Mouse (Mus musculus) spleen, adult 2 months (tissue): Measurements from ENCODE around the gene Gatad2a. TPM values are rescaled to one million over a fixed set of nuclear protein-coding genes. Genes with fewer than 3 reads are reported as not detected.

Source experiments
- DNase-seq, 2 experiments: peaks; one replicate each; pipeline versions ENCODE4 v3.0.0 to v3.0.0-alpha.2; 2012 to 2021; ENCODE audit warnings: low spot score in 2 of 2, low read depth in 1 of 2
- H3K27ac ChIP-seq: fragments of 200-500 bp; 2 replicates; pipeline ENCODE4 v1.5.1; 2012; ENCODE audit warnings: low read length, inconsistent platforms; ENCODE audit not compliant: insufficient read depth
- H3K27me3 ChIP-seq: fragments of 200-500 bp; 2 replicates; pipeline ENCODE4 v1.6.1; 2012; ENCODE audit warnings: mild to moderate bottlenecking, moderate library complexity, low read length, inconsistent platforms; ENCODE audit not compliant: control insufficient read depth, insufficient read depth
- H3K36me3 ChIP-seq: fragments of 200-500 bp; 2 replicates; pipeline ENCODE4 v1.6.1; 2012; ENCODE audit warnings: mild to moderate bottlenecking, low read length, inconsistent platforms; ENCODE audit not compliant: control insufficient read depth, insufficient read depth
- H3K4me1 ChIP-seq: fragments of 200-500 bp; 2 replicates; pipeline ENCODE4 v1.6.1; 2011; ENCODE audit warnings: inconsistent platforms; ENCODE audit not compliant: control insufficient read depth, insufficient read depth, insufficient read length
- H3K4me3 ChIP-seq: fragments of 200-500 bp; 2 replicates; pipeline ENCODE4 v1.5.1; 2011; ENCODE audit warnings: mild to moderate bottlenecking, inconsistent platforms; ENCODE audit not compliant: insufficient read depth, insufficient read length; ENCODE audit errors: extremely low read depth
- CTCF ChIP-seq: fragments of 200-500 bp; IDR thresholded peaks from 2 replicates; pipeline ENCODE4 v1.5.1; 2011; ENCODE audit warnings: mild to moderate bottlenecking, inconsistent platforms; ENCODE audit not compliant: insufficient read depth, insufficient read length, insufficient replicate concordance; ENCODE audit errors: extremely low read depth
- POLR2A ChIP-seq: fragments of 200-500 bp; IDR thresholded peaks from 2 replicates; pipeline ENCODE4 v1.6.1; 2011; ENCODE audit warnings: low read depth, low read length, inconsistent platforms
- WGBS: fragments of 180-500 bp; shearing (Covaris S2); methylation state at CpG from one replicate; pipeline ENCODE4 v1.1.7; 2018; 5-methylcytosine and 5-hydroxymethylcytosine counted together
- polyA plus RNA-seq: library from polyadenylated mRNA; depleted of rRNA; stranded (reverse); fragments of >200 nt; gene quantifications from 2 replicates; pipeline ENCODE4 v1.2.3, GENCODE M21; 2012

Gatad2a gene
- polyA plus RNA-seq, 1 experiment: 45.8 TPM

GRCm38 (mm10) chr8:69973442-69974161 is 22.6 kb downstream of the Gatad2a start:
- Histone ChIP-seq H3K4me3 (peak overlapping the region; percentile 96), H3K36me3 (no peaks in the 10 kb centered on the region), H3K27ac (peak overlapping the region; percentile 50; the same call in 1 of the 2 replicates), H3K4me1 (peaks cover 19% of the 10 kb centered on the region), H3K27me3 (no peaks in the 10 kb centered on the region; the same call in 1 of the 2 replicates)
- peak in 1 of 2 experiments; percentile 35 for DNase-seq
- no peak for TF ChIP-seq POLR2A
- TF ChIP-seq CTCF: no peak
- under 1% methylated on average over 63 of the region's 68 CpGs for WGBS

GRCm38 (mm10) chr8:69973063-69973441 is 23.1 kb downstream of the Gatad2a start:
- no peak for TF ChIP-seq CTCF
- Histone ChIP-seq H3K27ac (no peak overlapping the region), H3K4me3 (peak overlapping the region; percentile 96), H3K36me3 (no peaks in the 10 kb centered on the region), H3K4me1 (peaks cover 19% of the 10 kb centered on the region), H3K27me3 (no peaks in the 10 kb centered on the region; the same call in 1 of the 2 replicates)
- 52% methylated on average over 7 of the region's 7 CpGs for WGBS
- no peak for DNase-seq

GRCm38 (mm10) chr8:69970880-69971279 is 25.3 kb downstream of the Gatad2a start:
- Histone ChIP-seq H3K27ac (no peak overlapping the region), H3K27me3 (no peaks in the 10 kb centered on the region; the same call in 1 of the 2 replicates), H3K4me1 (peaks cover 20% of the 10 kb centered on the region), H3K4me3 (no peak overlapping the region), H3K36me3 (no peaks in the 10 kb centered on the region)
- no peak for DNase-seq
- TF ChIP-seq CTCF (no peak), POLR2A (no peak)
- 89% methylated on average over 2 of the region's 2 CpGs for WGBS

DNA sequence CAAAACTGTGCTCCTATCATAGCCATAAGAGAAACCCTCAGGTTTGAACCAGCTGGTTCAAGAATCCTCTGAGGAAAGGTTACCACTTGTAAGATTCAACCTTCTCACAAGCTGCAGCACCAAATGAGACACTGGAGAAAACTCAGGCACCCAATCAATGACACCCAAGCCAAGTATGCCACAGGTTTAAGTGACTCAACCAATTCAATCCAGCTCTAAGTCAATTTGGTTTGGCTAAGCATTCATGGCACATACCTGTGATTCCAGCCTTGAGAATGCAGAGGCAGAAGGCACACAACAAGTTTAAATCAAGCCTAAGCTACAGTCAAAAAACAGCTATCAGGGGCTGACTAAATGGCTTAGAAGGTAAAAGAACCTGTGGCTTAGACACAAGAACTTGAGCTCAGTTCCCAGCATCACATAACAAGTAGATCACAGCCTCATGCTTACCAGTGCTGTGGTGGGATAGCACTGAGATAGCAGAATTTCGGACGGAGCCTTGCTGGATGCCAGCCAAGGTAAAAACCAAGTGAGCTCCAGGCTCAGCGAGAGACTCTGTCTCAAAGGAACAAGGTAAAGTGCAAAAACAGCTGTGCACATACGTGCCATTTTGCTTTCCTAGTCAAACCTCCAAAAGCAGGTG is 28.8 kb downstream of the Gatad2a start:
- H3K27ac ChIP-seq: no peak overlapping the region
- no peaks in the 10 kb centered on the region for H3K27me3 ChIP-seq
- no peak overlapping the region for H3K4me3 ChIP-seq
- 65% methylated on average over 4 of the region's 4 CpGs for WGBS
- DNase-seq: no peak
- TF ChIP-seq POLR2A (no peak), CTCF (no peak)
- peaks cover 18% of the 10 kb centered on the region; the same call in 1 of the 2 replicates for H3K4me1 ChIP-seq
- H3K36me3 ChIP-seq: no peaks in the 10 kb centered on the region

DNA sequence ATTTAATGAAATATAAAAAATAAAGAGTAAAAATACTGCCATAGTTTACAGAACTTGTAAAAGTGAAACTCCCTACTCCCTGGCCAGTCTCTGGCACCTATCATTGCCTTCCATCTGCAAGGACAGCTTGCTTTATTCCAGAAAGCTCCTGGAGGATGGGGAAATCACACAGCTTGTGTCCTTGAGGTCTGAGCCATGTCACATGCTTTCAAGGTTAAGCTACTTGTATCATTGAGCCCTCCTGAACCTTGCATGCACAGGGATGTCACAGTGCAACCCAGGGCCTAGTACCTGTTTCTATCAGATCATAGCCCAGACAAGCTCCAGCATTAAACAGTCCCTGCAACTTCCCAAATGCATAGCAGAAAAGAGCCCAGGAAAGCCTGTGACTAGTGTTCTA is 36.9 kb downstream of the Gatad2a start:
- DNase-seq: no peak
- no peak overlapping the region for H3K4me3 ChIP-seq

DNA sequence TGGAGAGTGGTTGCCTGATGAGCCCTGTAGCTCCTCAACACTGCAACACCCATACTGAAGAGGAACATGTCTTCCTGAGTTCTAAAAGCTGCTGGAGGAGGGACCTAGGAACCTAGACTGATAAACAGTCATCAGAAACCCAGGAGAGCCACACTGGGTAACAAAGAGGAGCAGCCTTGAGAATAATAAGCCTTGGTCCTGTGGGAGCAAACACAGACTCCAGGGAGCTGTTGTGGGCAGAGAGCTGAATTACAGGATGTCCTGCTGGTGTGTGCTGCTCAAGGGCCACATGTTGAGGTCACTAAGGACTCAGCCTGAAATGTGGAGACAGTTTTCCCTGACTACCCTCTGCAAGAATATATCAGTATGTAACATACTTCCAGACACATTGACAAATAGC is 38.3 kb downstream of the Gatad2a start:
- Histone ChIP-seq H3K4me3 (no peak overlapping the region), H3K4me1 (peaks cover 17% of the 10 kb centered on the region), H3K27ac (no peak overlapping the region), H3K36me3 (no peaks in the 10 kb centered on the region), H3K27me3 (no peaks in the 10 kb centered on the region)
- no peak for TF ChIP-seq POLR2A
- TF ChIP-seq CTCF: no peak
- DNase-seq: no peak

More for the DNA sequence above, 36.9 kb downstream of the Gatad2a start:
- no peaks in the 10 kb centered on the region for H3K27me3 ChIP-seq
- no peak for TF ChIP-seq CTCF
- TF ChIP-seq POLR2A: no peak
- H3K27ac ChIP-seq: no peak overlapping the region
- H3K36me3 ChIP-seq: no peaks in the 10 kb centered on the region
- H3K4me1 ChIP-seq: peaks cover 17% of the 10 kb centered on the region

DNA sequence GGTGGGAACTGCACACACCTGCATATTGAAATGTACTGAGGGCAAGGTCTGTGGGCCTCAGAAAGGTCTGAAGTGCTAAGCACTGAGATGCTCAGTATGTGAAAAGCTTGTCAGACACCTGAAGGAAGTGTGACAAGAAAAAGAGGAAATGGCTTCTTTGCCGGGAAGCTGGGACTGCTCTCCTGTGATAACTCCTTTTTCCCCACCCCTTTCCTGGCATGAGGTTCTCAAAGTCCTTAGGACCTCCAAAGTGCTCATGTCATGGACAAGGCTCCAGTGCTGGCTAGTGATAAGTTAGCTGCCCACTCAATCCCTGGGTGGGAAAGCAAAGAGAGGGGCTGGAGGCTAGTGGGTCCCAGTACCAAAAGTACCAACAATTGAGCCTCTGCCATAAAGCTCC is 38.8 kb downstream of the Gatad2a start:
- Histone ChIP-seq H3K36me3 (no peaks in the 10 kb centered on the region), H3K27me3 (no peaks in the 10 kb centered on the region), H3K27ac (no peak overlapping the region), H3K4me1 (peaks cover 17% of the 10 kb centered on the region), H3K4me3 (no peak overlapping the region)
- 5% methylated on average over 1 of the region's 1 CpGs for WGBS
- no peak for DNase-seq
- no peak for TF ChIP-seq POLR2A
- no peak for TF ChIP-seq CTCF
